Mouse (Mus musculus): ENCODE data around the gene Pak7. TPM values are rescaled to one million over a fixed set of nuclear protein-coding genes. Genes with fewer than 3 reads are reported as not detected.

Gene Pak7
- polyA plus RNA-seq, 1 experiment: 14.6 TPM

- no peaks in the 10 kb centered on the region for H3K27me3 ChIP-seq (ENCODE audit: control insufficient read depth, insufficient read depth, low read length)
- no peak overlapping the region for H3K4me3 ChIP-seq (replicated peaks; ENCODE audit: insufficient read depth, low read depth, low read length)
- TF ChIP-seq POLR2A (IDR thresholded peaks at IDR 0.05; ENCODE audit: borderline replicate concordance, insufficient read depth, low read length) (no peak), CTCF (IDR thresholded peaks at IDR 0.05; ENCODE audit: borderline replicate concordance, insufficient read depth, low read depth, low read length) (no peak)
- H3K27ac ChIP-seq (ENCODE audit: insufficient read depth, low read length): no peak overlapping the region
- 88% methylated on average over 7 of the region's 7 CpGs for WGBS
- H3K4me1 ChIP-seq (ENCODE audit: control insufficient read depth, insufficient read depth, low read length): no peaks in the 10 kb centered on the region
- no peak for DNase-seq
Measured at GRCm38 (mm10) chr2:136150752-136151151, 237.0 kb downstream of the Pak7 start.

- Histone ChIP-seq H3K4me1 (ENCODE audit: control insufficient read depth, insufficient read depth, low read length) (no peaks in the 10 kb centered on the region), H3K4me3 (replicated peaks; ENCODE audit: insufficient read depth, low read depth, low read length) (no peak overlapping the region), H3K27me3 (ENCODE audit: control insufficient read depth, insufficient read depth, low read length) (no peaks in the 10 kb centered on the region), H3K27ac (ENCODE audit: insufficient read depth, low read length) (no peak overlapping the region)
- TF ChIP-seq POLR2A (IDR thresholded peaks at IDR 0.05; ENCODE audit: borderline replicate concordance, insufficient read depth, low read length): no peak
- peak; percentile 46 for TF ChIP-seq CTCF (IDR thresholded peaks at IDR 0.05; ENCODE audit: borderline replicate concordance, insufficient read depth, low read depth, low read length)
- DNase-seq: peak in 1 of 2 experiments; percentile 52
- WGBS: 41% methylated on average over 4 of the region's 4 CpGs
Measured at GRCm38 (mm10) chr2:136149530-136149929, 238.2 kb downstream of the Pak7 start.

DNA sequence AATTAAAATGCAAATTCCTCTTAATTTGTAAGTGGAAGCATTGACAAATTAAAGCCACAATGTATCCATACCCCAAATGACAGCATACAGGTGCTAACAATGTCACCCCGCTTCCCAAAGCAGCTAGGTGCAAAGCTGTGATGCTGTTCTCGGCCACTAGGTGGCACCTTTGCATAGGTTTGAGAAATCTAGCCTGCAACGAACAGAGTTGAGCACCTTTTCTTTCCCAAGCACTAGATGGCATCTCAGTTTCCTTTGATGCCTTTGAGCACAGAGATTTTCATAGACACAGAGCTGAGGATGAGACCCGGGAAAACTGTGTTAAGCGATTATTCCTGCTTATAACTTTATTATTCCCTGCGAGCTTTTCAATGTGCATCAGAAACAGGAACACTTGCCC lies 238.8 kb downstream of the Pak7 start:
- Histone ChIP-seq H3K27ac (ENCODE audit: insufficient read depth, low read length) (no peak overlapping the region), H3K4me1 (ENCODE audit: control insufficient read depth, insufficient read depth, low read length) (no peaks in the 10 kb centered on the region), H3K27me3 (ENCODE audit: control insufficient read depth, insufficient read depth, low read length) (no peaks in the 10 kb centered on the region), H3K4me3 (replicated peaks; ENCODE audit: insufficient read depth, low read depth, low read length) (no peak overlapping the region)
- DNase-seq: peak; percentile 83 to 90
- no peak for TF ChIP-seq POLR2A (IDR thresholded peaks at IDR 0.05; ENCODE audit: borderline replicate concordance, insufficient read depth, low read length)
- TF ChIP-seq CTCF (IDR thresholded peaks at IDR 0.05; ENCODE audit: borderline replicate concordance, insufficient read depth, low read depth, low read length): peak; percentile 100
- WGBS: 4% methylated on average over 6 of the region's 6 CpGs

DNA sequence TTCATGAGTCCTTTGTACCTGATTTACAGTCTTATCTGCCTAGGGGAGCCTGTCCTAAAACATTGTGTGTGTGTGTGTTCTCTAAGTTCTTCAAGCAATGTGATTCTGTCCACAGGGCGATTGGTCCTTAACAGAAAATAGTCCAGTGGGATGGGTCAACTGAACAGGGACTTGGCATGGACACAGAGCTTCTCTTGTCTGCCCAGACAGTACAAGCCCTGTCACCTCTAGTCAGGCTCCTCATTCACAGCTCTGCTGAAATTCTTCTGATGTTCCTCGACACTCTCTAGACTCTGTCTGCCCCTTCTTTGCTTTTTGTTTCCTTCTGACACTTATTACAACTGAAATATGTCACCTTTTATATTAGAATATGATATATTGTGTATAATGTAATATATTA lies 247.0 kb downstream of the Pak7 start:
- H3K4me1 ChIP-seq (ENCODE audit: control insufficient read depth, insufficient read depth, low read length): peaks cover 4% of the 10 kb centered on the region; the same call in 1 of the 2 replicates
- H3K27ac ChIP-seq (ENCODE audit: insufficient read depth, low read length): no peak overlapping the region
- no peaks in the 10 kb centered on the region for H3K27me3 ChIP-seq (ENCODE audit: control insufficient read depth, insufficient read depth, low read length)
- no peak overlapping the region for H3K4me3 ChIP-seq (replicated peaks; ENCODE audit: insufficient read depth, low read depth, low read length)
- DNase-seq: peak in 1 of 2 experiments; percentile 19
- 23% methylated on average over 2 of the region's 2 CpGs for WGBS
- TF ChIP-seq CTCF (IDR thresholded peaks at IDR 0.05; ENCODE audit: borderline replicate concordance, insufficient read depth, low read depth, low read length) (no peak), POLR2A (IDR thresholded peaks at IDR 0.05; ENCODE audit: borderline replicate concordance, insufficient read depth, low read length) (no peak)

GRCm38 (mm10) chr2:136139159-136140069 lies 248.4 kb downstream of the Pak7 start:
- Histone ChIP-seq H3K4me3 (replicated peaks; ENCODE audit: insufficient read depth, low read depth, low read length) (no peak overlapping the region), H3K27me3 (ENCODE audit: control insufficient read depth, insufficient read depth, low read length) (no peaks in the 10 kb centered on the region), H3K27ac (ENCODE audit: insufficient read depth, low read length) (no peak overlapping the region), H3K4me1 (ENCODE audit: control insufficient read depth, insufficient read depth, low read length) (peaks cover 4% of the 10 kb centered on the region; the same call in 1 of the 2 replicates)
- DNase-seq: peak; percentile 39 to 40
- no peak for TF ChIP-seq POLR2A (IDR thresholded peaks at IDR 0.05; ENCODE audit: borderline replicate concordance, insufficient read depth, low read length)
- TF ChIP-seq CTCF (IDR thresholded peaks at IDR 0.05; ENCODE audit: borderline replicate concordance, insufficient read depth, low read depth, low read length): no peak
- 71% methylated on average over 4 of the region's 4 CpGs for WGBS

DNA sequence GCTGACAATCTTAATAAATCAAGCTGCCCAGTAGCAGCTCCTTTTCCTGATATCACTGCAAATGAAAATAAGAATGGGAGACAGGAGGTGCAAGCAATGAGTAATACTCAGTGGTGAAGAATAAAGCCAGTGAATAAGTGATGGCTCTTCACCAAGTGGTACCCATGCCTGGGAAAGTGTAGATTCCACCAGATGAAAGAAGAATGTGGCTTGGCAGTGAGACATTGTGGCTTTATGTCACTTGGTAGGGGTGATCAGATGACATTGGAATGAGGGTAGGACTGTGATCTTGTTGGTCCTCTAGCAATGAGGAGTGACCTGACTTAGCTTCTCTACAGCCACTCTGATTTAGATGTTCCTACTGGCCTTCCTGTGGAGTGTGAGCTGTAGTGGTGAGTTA lies 249.3 kb downstream of the Pak7 start:
- DNase-seq: no peak
- Histone ChIP-seq H3K27me3 (ENCODE audit: control insufficient read depth, insufficient read depth, low read length) (no peaks in the 10 kb centered on the region), H3K4me3 (replicated peaks; ENCODE audit: insufficient read depth, low read depth, low read length) (no peak overlapping the region), H3K4me1 (ENCODE audit: control insufficient read depth, insufficient read depth, low read length) (peaks cover 4% of the 10 kb centered on the region; the same call in 1 of the 2 replicates), H3K27ac (ENCODE audit: insufficient read depth, low read length) (no peak overlapping the region)
- TF ChIP-seq POLR2A (IDR thresholded peaks at IDR 0.05; ENCODE audit: borderline replicate concordance, insufficient read depth, low read length) (no peak), CTCF (IDR thresholded peaks at IDR 0.05; ENCODE audit: borderline replicate concordance, insufficient read depth, low read depth, low read length) (no peak)

DNA sequence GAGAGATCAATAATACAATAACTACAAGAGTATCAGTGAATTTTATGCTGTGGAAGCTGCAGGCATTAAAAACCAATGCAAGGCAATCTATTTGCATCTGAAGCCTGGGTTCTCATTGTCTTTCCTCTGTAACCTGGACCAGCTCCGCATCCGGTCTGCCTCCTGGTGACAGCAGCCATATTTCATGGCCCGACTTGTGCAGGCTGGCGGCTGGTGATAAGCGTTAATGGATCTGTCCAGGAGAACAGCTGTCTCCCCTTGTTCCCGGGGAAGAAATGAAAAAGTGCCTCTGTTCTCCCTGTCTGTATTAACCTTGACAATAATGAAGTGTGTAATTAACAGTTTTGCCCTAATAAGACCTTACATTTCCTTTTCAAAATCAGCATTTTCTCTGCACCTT lies 265.9 kb downstream of the Pak7 start:
- H3K4me3 ChIP-seq (replicated peaks; ENCODE audit: insufficient read depth, low read depth, low read length): no peak overlapping the region
- H3K4me1 ChIP-seq (ENCODE audit: control insufficient read depth, insufficient read depth, low read length): no peaks in the 10 kb centered on the region
- 37% methylated on average over 6 of the region's 6 CpGs for WGBS
- no peak for TF ChIP-seq CTCF (IDR thresholded peaks at IDR 0.05; ENCODE audit: borderline replicate concordance, insufficient read depth, low read depth, low read length)
- TF ChIP-seq POLR2A (IDR thresholded peaks at IDR 0.05; ENCODE audit: borderline replicate concordance, insufficient read depth, low read length): no peak
- DNase-seq: no peak
- no peak overlapping the region for H3K27ac ChIP-seq (ENCODE audit: insufficient read depth, low read length)
- H3K27me3 ChIP-seq (ENCODE audit: control insufficient read depth, insufficient read depth, low read length): no peaks in the 10 kb centered on the region

DNA sequence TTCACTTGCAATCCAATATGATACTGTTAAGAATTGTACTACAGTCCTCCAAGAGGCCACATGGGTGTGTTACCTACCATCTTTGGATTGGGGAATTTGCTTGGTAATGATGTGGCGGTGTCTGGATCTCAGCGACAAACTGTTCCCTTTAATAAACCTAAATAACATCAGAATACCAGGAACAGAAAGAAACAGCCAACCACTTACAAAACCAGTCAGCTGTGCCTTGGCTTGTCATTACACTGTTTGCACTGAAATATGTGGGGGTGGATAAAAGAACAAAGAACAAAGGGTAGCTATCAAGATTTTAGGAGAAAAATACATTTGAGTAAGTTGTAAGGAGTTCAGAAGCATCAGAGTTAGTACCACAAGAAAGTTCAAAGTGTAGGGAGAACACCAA lies 269.8 kb downstream of the Pak7 start:
- Histone ChIP-seq H3K27me3 (ENCODE audit: control insufficient read depth, insufficient read depth, low read length) (no peaks in the 10 kb centered on the region), H3K4me1 (ENCODE audit: control insufficient read depth, insufficient read depth, low read length) (no peaks in the 10 kb centered on the region), H3K4me3 (replicated peaks; ENCODE audit: insufficient read depth, low read depth, low read length) (no peak overlapping the region), H3K27ac (ENCODE audit: insufficient read depth, low read length) (no peak overlapping the region)
- WGBS: 94% methylated on average over 2 of the region's 2 CpGs
- no peak for DNase-seq
- TF ChIP-seq CTCF (IDR thresholded peaks at IDR 0.05; ENCODE audit: borderline replicate concordance, insufficient read depth, low read depth, low read length): no peak
- TF ChIP-seq POLR2A (IDR thresholded peaks at IDR 0.05; ENCODE audit: borderline replicate concordance, insufficient read depth, low read length): no peak
